Mouse (Mus musculus) CH12.LX (cell line): ENCODE measurements around the gene Abraxas1. TPM values are rescaled to one million over a fixed set of nuclear protein-coding genes. Genes with fewer than 3 reads are reported as not detected.

ENCODE experiments used
- DNase-seq: peaks from one replicate; pipeline ENCODE4 v3.0.0-alpha.2; 2013; ENCODE audit errors: extremely low read depth
- H3K27ac ChIP-seq: 2 replicates; pipeline ENCODE4 v1.5.1; 2012; ENCODE audit warnings: low read depth, mild to moderate bottlenecking, control low read depth, moderate library complexity; ENCODE audit not compliant: insufficient read depth
- H3K27me3 ChIP-seq: replicated peaks from 2 replicates; pipeline ENCODE3; 2012; ENCODE audit warnings: inconsistent platforms
- H3K36me3 ChIP-seq, 2 experiments: replicated peaks in 1 of 2; 2 replicates each; pipeline versions ENCODE3 to v1.6.1; 2012; ENCODE audit warnings: inconsistent platforms in 1 of 2, low read length in 1 of 2, mild to moderate bottlenecking in 1 of 2, mixed read lengths in 1 of 2, moderate library complexity in 1 of 2; ENCODE audit not compliant: control insufficient read depth in 1 of 2, insufficient read depth in 1 of 2
- H3K4me1 ChIP-seq, 2 experiments: 2 replicates each; pipeline ENCODE4 v1.6.1; 2012; ENCODE audit warnings: inconsistent platforms in 1 of 2, moderate library complexity in 1 of 2; ENCODE audit not compliant: insufficient read depth in 2 of 2, control insufficient read depth in 1 of 2
- H3K4me2 ChIP-seq: 2 replicates; pipeline ENCODE4 v1.6.1; 2012; ENCODE audit warnings: low read depth, mild to moderate bottlenecking, control low read depth; ENCODE audit not compliant: poor library complexity, insufficient read depth, severe bottlenecking
- H3K4me3 ChIP-seq, 3 experiments: fragments of 150-350 bp in 1 of 3; sonication (generic) in 1 of 3; replicated peaks in 1 of 3; 2 replicates each; pipeline versions ENCODE3 to v1.5.1; 2011 to 2012; ENCODE audit warnings: low read depth in 2 of 3, low read length in 2 of 3, mild to moderate bottlenecking in 2 of 3, moderate library complexity in 2 of 3, control low read depth in 1 of 3, improper control_type of control experiment in 1 of 3, inconsistent platforms in 1 of 3, mixed read lengths in 1 of 3; ENCODE audit not compliant: poor library complexity in 1 of 3
- H3K79me2 ChIP-seq: replicated peaks from 2 replicates; pipeline ENCODE4 v1.6.1; 2012; ENCODE audit warnings: mild to moderate bottlenecking, moderate library complexity; ENCODE audit not compliant: control insufficient read depth, poor library complexity, insufficient read depth, severe bottlenecking; ENCODE audit errors: extremely low read depth
- H3K9ac ChIP-seq: 2 replicates; pipeline ENCODE4 v1.6.1; 2012; ENCODE audit warnings: low read depth, mild to moderate bottlenecking, control low read depth, moderate library complexity; ENCODE audit not compliant: insufficient read depth
- H3K9me3 ChIP-seq: replicated peaks from 2 replicates; pipeline ENCODE3; 2012; ENCODE audit warnings: low read length, inconsistent platforms, mixed read lengths
- CHD1 ChIP-seq: IDR thresholded peaks from 2 replicates; pipeline ENCODE4 v1.6.1; 2012; ENCODE audit warnings: low read depth, low read length, improper control_type of control experiment, inconsistent platforms
- CTCF ChIP-seq, 2 experiments: IDR thresholded peaks in 1 of 2; conservative IDR thresholded peaks in 1 of 2; 2 replicates each; pipeline ENCODE4 v1.5.1; 2011 to 2012; ENCODE audit warnings: low read depth in 2 of 2, low read length in 2 of 2, improper control_type of control experiment in 1 of 2, inconsistent platforms in 1 of 2, mild to moderate bottlenecking in 1 of 2, moderate library complexity in 1 of 2
- GABPA ChIP-seq: IDR thresholded peaks from 2 replicates; pipeline ENCODE4 v1.6.1; 2012; ENCODE audit warnings: low read depth, low read length, improper control_type of control experiment, inconsistent platforms; ENCODE audit not compliant: insufficient replicate concordance
- IRF4 ChIP-seq: IDR thresholded peaks from 2 replicates; pipeline ENCODE4 v1.6.1; 2014; ENCODE audit warnings: low read depth, mild to moderate bottlenecking, inconsistent platforms, low read length, improper control_type of control experiment
- KAT2A ChIP-seq: IDR thresholded peaks from 2 replicates; pipeline ENCODE4 v1.6.1; 2012; ENCODE audit warnings: low read length, improper control_type of control experiment, inconsistent platforms; ENCODE audit not compliant: insufficient replicate concordance
- MAFK ChIP-seq: IDR thresholded peaks from 2 replicates; pipeline ENCODE4 v1.6.1; 2011; ENCODE audit warnings: low read length, improper control_type of control experiment; ENCODE audit not compliant: insufficient replicate concordance
- MXI1 ChIP-seq: IDR thresholded peaks from 2 replicates; pipeline ENCODE4 v1.6.1; 2011; ENCODE audit warnings: mild to moderate bottlenecking, low read depth, low read length, improper control_type of control experiment
- MYC ChIP-seq: IDR thresholded peaks from 2 replicates; pipeline ENCODE4 v1.6.1; 2011; ENCODE audit warnings: low read depth, mild to moderate bottlenecking, improper control_type of control experiment, low read length
- NRF1 ChIP-seq: IDR thresholded peaks from 2 replicates; pipeline ENCODE4 v1.6.1; 2014; ENCODE audit warnings: low read depth, mild to moderate bottlenecking, inconsistent platforms, low read length, improper control_type of control experiment, moderate library complexity
- PAX5 ChIP-seq: IDR thresholded peaks from 2 replicates; pipeline ENCODE4 v1.6.1; 2012; ENCODE audit warnings: low read length, inconsistent platforms, mixed read lengths
- SIN3A ChIP-seq: IDR thresholded peaks from 2 replicates; pipeline ENCODE4 v1.6.1; 2012; ENCODE audit warnings: low read length, improper control_type of control experiment, inconsistent platforms
- TBP ChIP-seq: conservative IDR thresholded peaks from 2 replicates; pipeline ENCODE4 v1.6.1; 2011; ENCODE audit warnings: low read depth, low read length, improper control_type of control experiment
- TCF12 ChIP-seq: IDR thresholded peaks from 2 replicates; pipeline ENCODE4 v1.6.1; 2014; ENCODE audit warnings: low read depth, mild to moderate bottlenecking, inconsistent platforms, low read length, improper control_type of control experiment
- USF2 ChIP-seq: conservative IDR thresholded peaks from 2 replicates; pipeline ENCODE4 v1.6.1; 2011; ENCODE audit warnings: low read depth, low read length, improper control_type of control experiment
- ZNF384 ChIP-seq: IDR thresholded peaks from 2 replicates; pipeline ENCODE4 v1.6.1; 2012; ENCODE audit warnings: low read depth, low read length, improper control_type of control experiment, inconsistent platforms
- dilution Hi-C: fragments of 300-500 bp; cut with MboI; formaldehyde crosslinking; loops from 2 replicates; pipeline ENCODE4 v1.14.3; 2020; ENCODE audit warnings: low sequenced_read_pairs; ENCODE audit not compliant: extremely low pct_unique_long_range_greater_than_20kb, extremely low pct_ligation_motif_present
- in situ Hi-C: fragments of 300-500 bp; cut with MboI; formaldehyde crosslinking; loops from 3 replicates; pipeline ENCODE4 v1.14.3; 2019; ENCODE audit warnings: low sequenced_read_pairs, low pct_ligation_motif_present, low pct_unique_long_range_greater_than_20kb, mixed read lengths
- polyA plus RNA-seq: library from polyadenylated mRNA; unstranded; fragments of >175 nt; gene quantifications from 2 replicates; pipeline ENCODE4 v1.2.1, GENCODE M21; 2012; ENCODE audit warnings: low read depth; ENCODE audit not compliant: insufficient read length
- total RNA-seq, 2 experiments: library from RNA; depleted of rRNA; stranded (reverse); fragments of 300-350 nt in 1 of 2; fragments of >200 nt in 1 of 2; gene quantifications; 2 replicates each; pipeline ENCODE4 v1.2.3; 2012 to 2014

The Abraxas1 gene
- total and polyA plus RNA-seq, 3 experiments: 13.4 to 34.9 (median 30.9) TPM

GRCm38 (mm10) chr5:100819568-100820480, 941 bp downstream of the Abraxas1 start:
- peak overlapping the region; percentile 100 for H3K9ac ChIP-seq
- H3K4me3 ChIP-seq: peak overlapping the region; percentile 88 to 98 (median 97)
- peaks cover 17 to 33% of the 10 kb centered on the region in 2 experiments for H3K36me3 ChIP-seq
- TF ChIP-seq USF2 (no peak), CHD1 (0 out of 2 replicates have a peak, but pooled peaks have one; percentile 33), GABPA (no peak), IRF4 (no peak), SIN3A (0 out of 2 replicates have a peak, but pooled peaks have one; percentile 39), CTCF (conservative IDR thresholded peaks at IDR 0.05 in 1 of 2, IDR thresholded peaks at IDR 0.05 in 1 of 2; ENCODE audit: low read depth in 2 of 2, low read length in 2 of 2) (peak; percentile 12 to 47; a peak in 2 of 4 replicates), KAT2A (no peak), MYC (0 out of 2 replicates have a peak, but pooled peaks have one; percentile 27), ZNF384 (0 out of 2 replicates have a peak, but pooled peaks have one; percentile 7), NRF1 (no peak)
- dilution Hi-C loops (no loop called here), in situ Hi-C loops (no loop called here)
- H3K4me1 ChIP-seq: peaks cover 2 to 17% of the 10 kb centered on the region in 2 experiments; a peak in 2 of 4 replicates
- peaks cover 25% of the 10 kb centered on the region for H3K79me2 ChIP-seq
- peak overlapping the region; percentile 82 for H3K4me2 ChIP-seq
- H3K27me3 ChIP-seq: no peaks in the 10 kb centered on the region
- H3K9me3 ChIP-seq: peaks cover 3% of the 10 kb centered on the region
- peak; percentile 51 for DNase-seq
- peak overlapping the region; percentile 60; the same call in 1 of the 2 replicates for H3K27ac ChIP-seq

- H3K36me3 ChIP-seq: peaks cover 26 to 46% of the 10 kb centered on the region in 2 experiments
- dilution Hi-C loops: no loop called here
- peaks cover 25% of the 10 kb centered on the region for H3K79me2 ChIP-seq
- no peak overlapping the region for H3K4me3 ChIP-seq
- no peak overlapping the region for H3K9ac ChIP-seq
- TF ChIP-seq ZNF384 (no peak), MXI1 (no peak), MAFK (no peak), TBP (no peak), PAX5 (no peak), KAT2A (no peak), TCF12 (no peak), SIN3A (no peak)
- in situ Hi-C loops: no loop called here
- no peak for DNase-seq
- H3K27me3 ChIP-seq: no peaks in the 10 kb centered on the region
- H3K4me1 ChIP-seq: peaks cover 2 to 17% of the 10 kb centered on the region in 2 experiments; a peak in 2 of 4 replicates
- H3K4me2 ChIP-seq: no peak overlapping the region
- no peak overlapping the region for H3K27ac ChIP-seq
- H3K9me3 ChIP-seq: peaks cover 3% of the 10 kb centered on the region
These were observed 2.4 kb downstream of the Abraxas1 start for GRCm38 (mm10) chr5:100818341-100818740.
